ENCODE assay signal across 10 mouse cellular contexts in the genomic region with DNA sequence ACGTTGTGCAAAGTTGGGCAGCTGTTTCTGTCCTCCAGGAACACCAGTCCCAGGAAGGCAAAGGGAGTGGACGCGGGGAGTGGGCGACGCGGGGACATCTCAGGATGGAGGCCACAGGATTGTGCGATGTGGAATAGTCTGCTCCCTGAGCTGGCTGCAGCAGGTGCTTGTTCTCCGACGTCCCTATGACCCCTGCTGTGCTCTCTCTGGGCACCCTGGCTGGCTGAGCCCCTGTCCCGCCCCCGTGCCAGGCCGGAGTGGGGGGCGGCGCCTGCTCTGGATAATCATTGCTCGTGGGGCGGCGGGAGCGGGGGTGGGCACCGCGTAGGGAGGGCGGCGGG. TPM values are rescaled to one million over a fixed set of nuclear protein-coding genes. Genes with fewer than 3 reads are reported as not detected.
DNase-seq lines count a peak whose midpoint lies in the region; ATAC-seq and TF ChIP-seq lines count a peak whose summit lies in the region.
"Had no signal": no experiment of that assay in that cellular context is flagged by ENCODE, and none has a peak within 500 bp of the region (broad histone marks: within the 10 kb centered on the region; RNA-seq: fewer than 3 reads in every experiment).

A gene (plus strand): TSS at position 280 of the 341 bp plus-strand sequence.

- 3% methylated on average over 14 of the region's 22 CpGs for WGBS in embryonic facial prominence, embryonic 14.5 days
- 2% methylated on average over 19 of the region's 22 CpGs for WGBS in intestine, embryonic 16.5 days
- WGBS in midbrain, embryonic 14.5 days: 5% methylated on average over 15 of the region's 22 CpGs

- peaks cover 38% of the 10 kb centered on the region for H3K27me3 ChIP-seq in embryonic facial prominence, embryonic 14.5 days (replicated peaks; ENCODE audit: control insufficient read depth, insufficient read depth, low read length)
- peaks cover 25% of the 10 kb centered on the region for H3K27me3 ChIP-seq in intestine, embryonic 16.5 days (replicated peaks; ENCODE audit: control insufficient read depth, insufficient read depth, low read length)
- H3K27me3 ChIP-seq in midbrain, embryonic 14.5 days (ENCODE audit: control insufficient read depth, insufficient read depth, low read length): peaks cover 16% of the 10 kb centered on the region; the same call in 1 of the 2 replicates

- H3K9ac ChIP-seq in embryonic facial prominence, embryonic 14.5 days (ENCODE audit: low read depth, low read length): peak within 1 kb of the TSS; percentile 54
- H3K9ac ChIP-seq in intestine, embryonic 16.5 days (ENCODE audit: low read depth, low read length): peak within 1 kb of the TSS; percentile 54
- peak within 1 kb of the TSS; percentile 59 for H3K9ac ChIP-seq in midbrain, embryonic 14.5 days (replicated peaks; ENCODE audit: low read length)

- no peak for TF ChIP-seq CTCF in layer of hippocampus, adult 2 months (conservative IDR thresholded peaks at IDR 0.05)

- H3K4me3 ChIP-seq in layer of hippocampus, adult 2 months: peak within 1 kb of the TSS; percentile 49
- H3K4me3 ChIP-seq in embryonic facial prominence, embryonic 14.5 days (ENCODE audit: low read depth, low read length): peak within 1 kb of the TSS; percentile 50
- peak within 1 kb of the TSS; percentile 53 for H3K4me3 ChIP-seq in intestine, embryonic 16.5 days (ENCODE audit: low read length)
- H3K4me3 ChIP-seq in midbrain, embryonic 14.5 days (replicated peaks; ENCODE audit: low read depth, low read length): peak within 1 kb of the TSS; percentile 48

- ATAC-seq in embryonic facial prominence, embryonic 14.5 days (ENCODE audit: low read depth): 0 out of 2 replicates have a peak, but pooled peaks have one; percentile 26
- peak; percentile 56 for ATAC-seq in intestine, embryonic 16.5 days
- peak; percentile 43 for ATAC-seq in midbrain, embryonic 14.5 days (ENCODE audit: low FRiP score, low TSS enrichment)
- no peak for ATAC-seq in megakaryocyte progenitor cell, adult 5-6 weeks (replicated peaks; ENCODE audit: poor library complexity)
- ATAC-seq in CD4-positive, CD25-positive, alpha-beta regulatory T cell, adult 4 months: no peak

- H3K4me1 ChIP-seq in embryonic facial prominence, embryonic 14.5 days (ENCODE audit: control insufficient read depth, insufficient read depth, low read length): 0 out of 2 replicates have a peak, but pooled peaks cover 4% of the 10 kb centered on the region
- H3K4me1 ChIP-seq in intestine, embryonic 16.5 days (ENCODE audit: control insufficient read depth, insufficient read depth, low read length): peaks cover 9% of the 10 kb centered on the region
- no peaks in the 10 kb centered on the region for H3K4me1 ChIP-seq in midbrain, embryonic 14.5 days (ENCODE audit: control insufficient read depth, insufficient read depth, low read length)

- peak within 1 kb of the TSS; percentile 80 for H3K4me2 ChIP-seq in embryonic facial prominence, embryonic 14.5 days (ENCODE audit: low read depth, low read length)
- peak within 1 kb of the TSS; percentile 91 for H3K4me2 ChIP-seq in intestine, embryonic 16.5 days (ENCODE audit: low read depth, low read length)
- peak within 1 kb of the TSS; percentile 69 for H3K4me2 ChIP-seq in midbrain, embryonic 14.5 days (ENCODE audit: low read length)

- no peaks in the 10 kb centered on the region for H3K9me3 ChIP-seq in embryonic facial prominence, embryonic 14.5 days (ENCODE audit: control insufficient read depth, low read length)
- no peaks in the 10 kb centered on the region for H3K9me3 ChIP-seq in intestine, embryonic 16.5 days (ENCODE audit: control insufficient read depth, low read length)
- no peaks in the 10 kb centered on the region for H3K9me3 ChIP-seq in midbrain, embryonic 14.5 days (ENCODE audit: control insufficient read depth, low read length)

- H3K27ac ChIP-seq in layer of hippocampus, adult 2 months: peak within 1 kb of the TSS; percentile 67
- no peak within 1 kb of the TSS for H3K27ac ChIP-seq in embryonic facial prominence, embryonic 14.5 days (replicated peaks; ENCODE audit: low read depth, low read length)
- H3K27ac ChIP-seq in intestine, embryonic 16.5 days (ENCODE audit: low read length): no peak within 1 kb of the TSS
- H3K27ac ChIP-seq in midbrain, embryonic 14.5 days (replicated peaks; ENCODE audit: low read depth, low read length): no peak within 1 kb of the TSS

- H3K36me3 ChIP-seq in embryonic facial prominence, embryonic 14.5 days (ENCODE audit: control insufficient read depth, insufficient read depth, low read length): no peaks in the 10 kb centered on the region
- no peaks in the 10 kb centered on the region for H3K36me3 ChIP-seq in intestine, embryonic 16.5 days (ENCODE audit: control insufficient read depth, insufficient read depth, low read length)
- no peaks in the 10 kb centered on the region for H3K36me3 ChIP-seq in midbrain, embryonic 14.5 days (ENCODE audit: control insufficient read depth, insufficient read depth, low read length)

- no peak for DNase-seq in layer of hippocampus, adult 2 months (ENCODE audit: low spot score in 2 of 2)
- DNase-seq in layer of hippocampus, adult 9-10 months (ENCODE audit: low spot score): no peak
- DNase-seq in embryonic facial prominence, embryonic 14.5 days (ENCODE audit: low spot score): no peak
- no peak for DNase-seq in midbrain, embryonic 14.5 days
- DNase-seq in cerebellum, postnatal 25 days: no peak
- DNase-seq: thymus, adult 2 months had no signal

RNA-seq across cellular contexts. Expression of the gene that starts here (rescaled TPM):
- 10 to 100 TPM in 1 of 2 experiments, 1 to 10 TPM in 1; 9.9 to 10.5 TPM for total RNA-seq in layer of hippocampus, adult 2 months (2021)
- 0.37 and 0.42 TPM in 2 replicates for polyA plus RNA-seq in embryonic facial prominence, embryonic 14.5 days (2014; fragmentation: Nextera tagmentation; extraction: Ambion mirVana)
- polyA plus RNA-seq in intestine, embryonic 16.5 days (2015; fragmentation: Nextera tagmentation; extraction: Ambion mirVana): 0.04 TPM in 2 replicates
- polyA plus RNA-seq in midbrain, embryonic 14.5 days (2014; fragmentation: Nextera tagmentation; extraction: Ambion mirVana): 0.59 and 0.91 TPM in 2 replicates
- not detected in 2 replicates for total RNA-seq in megakaryocyte progenitor cell, adult 5-6 weeks (2015)
- total RNA-seq in megakaryocyte progenitor cell, adult 5-6 weeks (2017): not detected in 2 replicates
- not detected for polyA plus RNA-seq in CD4-positive, CD25-positive, alpha-beta regulatory T cell, adult 4 months (2017; shearing (Covaris generic))
- total RNA-seq: hematopoietic stem cell, adult 5-6 weeks had no signal

Comparison
In these comparisons a context has a peak if more than half of its experiments do, and no peak if none do; other contexts are left out.
1. RNA of the gene that starts here (total RNA-seq): 9.9 to 10.5 TPM in layer of hippocampus, adult 2 months; not detected in megakaryocyte progenitor cell, adult 5-6 weeks; every median in the first group is over 10 times any median in the second.
2. Peak in ATAC-seq, H3K4me3 ChIP-seq, H3K9ac ChIP-seq and H3K4me2 ChIP-seq in embryonic facial prominence, embryonic 14.5 days; RNA of the gene not detected or under 1 TPM.
3. Peak in ATAC-seq, H3K4me3 ChIP-seq, H3K9ac ChIP-seq and H3K4me2 ChIP-seq in intestine, embryonic 16.5 days; RNA of the gene not detected or under 1 TPM.
4. Peak in ATAC-seq, H3K4me3 ChIP-seq, H3K9ac ChIP-seq and H3K4me2 ChIP-seq in midbrain, embryonic 14.5 days; RNA of the gene not detected or under 1 TPM.
5. Peak in every context shown above with its lines, with median percentiles within 50 percentile points of each other: H3K4me3 ChIP-seq, H3K4me2 ChIP-seq and H3K9ac ChIP-seq.